Mouse (Mus musculus) right cerebral cortex, postnatal 4 days (tissue): ENCODE results near the gene Rassf4.
A peak's percentile ranks its signal among the peaks of the same experiment; 100 is the strongest.
"Not testable (repeated sequence)": the region's sequence is repeated elsewhere in the genome, so short reads cannot be mapped to it uniquely, and the experiment has no call there.

Experiments
- DNase-seq: peaks from one replicate; pipeline ENCODE4 v3.0.0-alpha.2; 2022

The Rassf4 gene

DNA sequence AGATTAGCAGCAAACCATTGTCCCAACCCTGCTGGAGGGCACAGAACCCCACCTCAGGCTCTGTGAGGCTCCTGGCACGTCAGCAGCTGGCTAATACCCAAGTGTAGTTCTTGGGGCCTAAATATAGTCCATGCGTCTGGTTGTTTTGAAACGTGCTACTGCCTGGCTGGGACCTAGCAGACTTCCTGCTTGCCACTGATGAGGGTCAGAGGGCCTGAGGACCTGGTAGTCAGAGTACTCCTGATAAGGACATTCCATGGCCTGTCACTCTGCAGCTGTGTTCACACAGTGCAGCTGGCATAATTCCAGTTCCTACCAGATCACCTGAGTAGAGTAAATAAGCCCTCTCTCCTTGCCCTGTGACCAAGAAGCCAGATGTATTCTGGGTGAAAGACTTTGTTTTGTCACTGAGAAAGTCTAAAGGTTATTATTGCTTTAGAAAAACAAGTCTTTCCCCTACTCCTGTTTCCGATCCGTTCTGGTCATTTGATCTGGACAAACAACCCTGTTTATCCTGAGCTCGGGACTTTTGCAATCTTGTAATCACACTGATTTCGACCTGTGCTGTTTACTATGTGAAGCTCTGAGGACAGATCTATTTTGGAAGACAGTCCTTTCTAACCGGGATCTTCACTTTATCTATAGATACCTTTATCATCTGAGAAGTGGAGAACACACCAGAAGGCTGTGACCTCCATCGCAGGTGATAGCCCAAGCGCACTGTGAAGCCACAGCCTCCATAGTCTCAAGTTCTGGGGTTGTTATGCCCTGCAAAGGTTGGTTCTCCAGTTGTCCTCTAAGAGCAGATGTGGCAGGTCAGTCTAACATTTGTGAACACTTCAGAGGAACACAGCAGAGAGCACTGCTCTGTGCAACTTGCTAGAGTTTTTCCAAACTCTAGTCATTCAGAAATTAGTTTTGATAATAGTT lies 38.2 kb downstream of the Rassf4 start:
- DNase-seq: no peak

- DNase-seq: no peak
These were observed 39.7 kb downstream of the Rassf4 start for GRCm38 (mm10) chr6:116633741-116634695.

GRCm38 (mm10) chr6:116632129-116632528 lies 41.6 kb downstream of the Rassf4 start:
- peak; percentile 73 for DNase-seq

DNA sequence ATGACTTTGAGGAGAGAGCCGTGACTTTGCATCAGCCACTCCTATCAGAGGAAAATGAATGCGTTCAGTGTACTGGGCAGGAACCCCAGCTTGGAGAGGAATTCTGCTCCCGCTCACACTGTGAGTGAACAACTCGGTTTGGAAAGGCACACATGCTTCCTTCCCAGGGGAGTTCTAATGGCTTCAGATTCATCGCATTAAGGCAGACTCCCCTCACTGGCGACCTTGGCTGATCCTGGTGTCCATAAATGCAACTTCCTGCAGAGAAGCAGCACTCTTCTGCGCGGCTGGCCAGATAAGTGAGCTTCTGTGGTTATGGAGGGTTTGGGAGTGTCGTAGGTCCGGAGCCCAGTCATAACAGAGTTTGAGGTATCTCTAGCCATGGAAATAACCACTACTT lies 44.0 kb downstream of the Rassf4 start:
- DNase-seq: no peak

DNA sequence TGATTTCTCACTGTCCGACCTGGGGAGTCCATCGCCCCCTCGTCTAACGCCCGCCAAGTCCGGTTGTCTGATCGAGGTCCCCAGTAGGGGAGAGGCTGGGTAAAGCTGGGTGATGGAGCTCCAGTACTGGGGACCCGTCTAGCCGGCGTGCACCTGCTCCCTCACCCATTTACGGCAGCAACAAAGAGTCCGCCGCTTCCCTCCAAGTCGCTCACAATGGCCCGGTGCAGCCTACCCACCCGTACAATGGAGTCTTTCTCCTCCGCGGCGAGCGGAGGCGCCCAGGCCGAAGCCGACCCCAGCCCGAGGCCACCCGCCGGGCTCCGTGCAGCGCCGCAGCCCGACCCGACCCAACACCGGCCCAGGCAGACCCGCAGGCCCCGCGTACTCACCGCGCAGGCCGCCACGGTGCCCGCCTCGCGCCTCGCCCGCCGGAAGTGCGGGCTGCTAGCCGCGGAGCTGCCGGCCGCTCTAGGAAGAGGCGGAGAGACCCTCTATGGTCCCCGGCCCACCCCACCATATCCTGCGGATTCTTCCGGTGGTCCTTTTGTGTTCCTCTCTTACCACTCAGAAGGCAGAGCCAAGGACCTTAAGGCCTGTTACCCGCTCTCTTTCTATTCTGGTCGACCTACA lies 45.1 kb downstream of the Rassf4 start, which contains the start of gene Zfp422:
TSS of gene Zfp422 (minus strand) at position 461 of the 633 bp plus-strand sequence.
- DNase-seq: peak; percentile 76

- no peak for DNase-seq
These were observed 45.7 kb downstream of the Rassf4 start for GRCm38 (mm10) chr6:116628095-116628494.

DNA sequence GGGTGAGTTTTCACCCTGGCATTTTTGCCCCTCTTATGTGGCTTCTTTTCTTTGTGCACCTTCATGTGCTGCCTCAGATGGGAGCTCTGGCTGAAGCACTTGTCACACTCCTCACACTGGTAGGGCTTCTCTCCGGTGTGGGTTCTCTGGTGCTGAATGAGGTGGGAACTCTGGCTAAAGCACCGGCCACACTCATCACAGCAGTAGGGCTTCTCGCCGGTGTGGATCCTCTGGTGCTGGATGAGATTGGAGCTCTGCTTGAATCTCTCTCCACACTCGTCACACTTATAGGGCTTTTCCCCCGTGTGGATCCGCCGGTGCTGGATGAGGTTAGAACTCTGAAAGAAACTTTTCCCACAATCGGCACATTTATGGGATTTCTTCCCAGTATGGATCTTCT lies 47.3 kb downstream of the Rassf4 start:
- DNase-seq: not testable (repeated sequence)

- DNase-seq: no peak
These were observed 52.3 kb downstream of the Rassf4 start for GRCm38 (mm10) chr6:116621318-116622023.

- no peak for DNase-seq
These were observed 55.7 kb downstream of the Rassf4 start for GRCm38 (mm10) chr6:116618073-116618472.

- no peak for DNase-seq
These were observed 58.0 kb downstream of the Rassf4 start for GRCm38 (mm10) chr6:116615719-116616118.

DNA sequence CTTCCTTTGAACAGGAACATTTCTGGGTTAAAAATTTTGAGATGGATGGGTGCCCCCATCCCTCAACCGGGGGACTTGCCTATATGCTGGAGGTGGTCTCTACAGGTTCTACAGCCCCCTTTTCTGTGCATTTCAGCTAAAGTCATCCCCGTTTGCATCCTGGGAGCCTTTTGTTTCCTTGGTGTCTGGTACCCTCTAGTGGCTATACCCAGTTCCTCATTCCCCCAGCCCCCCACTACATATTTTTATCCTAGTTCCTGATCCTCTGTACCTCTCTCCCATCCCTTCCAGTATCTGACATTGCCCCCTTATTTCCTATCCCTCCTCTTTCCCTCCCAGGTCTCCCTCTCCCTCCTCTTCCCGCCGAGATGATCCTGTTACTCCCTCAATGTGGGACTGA lies 66.5 kb downstream of the Rassf4 start:
- DNase-seq: no peak

DNA sequence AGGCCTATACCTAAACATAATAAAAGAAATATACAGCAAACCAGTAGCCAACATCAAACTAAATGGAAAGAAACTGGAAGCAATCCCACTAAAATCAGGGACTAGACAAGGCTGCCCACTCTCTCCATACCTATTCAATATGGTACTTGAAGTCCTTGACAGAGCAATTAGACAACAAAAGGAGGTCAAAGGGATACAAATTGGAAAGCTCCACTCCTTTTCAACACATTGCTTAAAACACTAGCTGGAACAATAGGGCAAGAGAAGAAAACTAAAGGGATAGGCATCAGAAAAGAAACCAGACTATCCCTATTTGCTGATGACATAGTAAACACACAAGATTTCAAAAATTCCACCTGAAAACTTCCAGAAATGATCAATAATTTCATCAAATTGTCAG lies 72.8 kb downstream of the Rassf4 start:
- not testable (repeated sequence) for DNase-seq

DNA sequence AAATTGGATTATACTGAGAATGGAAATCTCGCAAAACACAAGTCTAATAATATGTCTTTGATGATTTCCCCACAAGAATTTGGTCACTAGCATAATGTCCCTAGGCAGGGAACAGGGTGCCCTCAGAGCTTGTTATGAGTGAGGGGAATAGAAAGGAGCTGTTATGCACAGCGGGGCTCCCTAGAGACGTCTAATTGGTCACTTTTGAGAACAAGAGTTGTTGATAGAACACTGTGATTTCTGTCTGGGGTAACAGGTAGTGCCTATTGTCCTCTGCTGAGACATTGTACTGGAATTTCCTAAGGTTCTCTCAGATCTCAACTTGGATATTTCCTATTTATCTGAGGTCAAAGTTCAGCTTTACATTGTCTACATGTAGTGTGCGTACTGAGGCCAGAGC lies 89.7 kb downstream of the Rassf4 start, which contains the start of gene Olfr215:
TSS of gene Olfr215 (minus strand) at position 101 of the 400 bp plus-strand sequence.
- no peak for DNase-seq
